Mouse (Mus musculus) frontal cortex, adult (tissue): ENCODE data around the gene Ubqln3.

Experiments
- ATAC-seq: cut with Nextera tagmentation; 2 replicates; pipeline ENCODE4 v1.9.2; 2017; ENCODE audit warnings: mild to moderate bottlenecking, moderate library complexity, mixed read lengths; ENCODE audit not compliant: low TSS enrichment

Ubqln3 gene

GRCm38 (mm10) chr7:104143179-104143578 lies at the start of gene Ubqln3:
Gene Ubqln3 (minus strand): TSS chr7:104143279.
- ATAC-seq, result no peak

- ATAC-seq, result 0 out of 2 replicates have a peak, but pooled peaks have one; percentile 27
These were observed 48.2 kb upstream of the Ubqln3 start for GRCm38 (mm10) chr7:104191275-104191674.

GRCm38 (mm10) chr7:104183292-104183691 lies 40.2 kb upstream of the Ubqln3 start, which contains the start of gene Olfr648:
Gene Olfr648 (minus strand): TSS chr7:104183392.
- no peak for ATAC-seq

- no peak for ATAC-seq
These were observed 36.0 kb upstream of the Ubqln3 start for GRCm38 (mm10) chr7:104179074-104179473.

- no peak for ATAC-seq
These were observed 35.5 kb upstream of the Ubqln3 start for GRCm38 (mm10) chr7:104178422-104179054.

- ATAC-seq, result no peak
These were observed 32.0 kb upstream of the Ubqln3 start for GRCm38 (mm10) chr7:104175085-104175484.

GRCm38 (mm10) chr7:104169634-104170204 lies 26.6 kb upstream of the Ubqln3 start:
- no peak for ATAC-seq

GRCm38 (mm10) chr7:104167105-104167504 lies 24.0 kb upstream of the Ubqln3 start:
- no peak for ATAC-seq

- no peak for ATAC-seq
These were observed 7.4 kb upstream of the Ubqln3 start, which contains the start of gene Ubqlnl for GRCm38 (mm10) chr7:104150456-104150855. Gene Ubqlnl (minus strand): TSS chr7:104150556.

- no peak for ATAC-seq
These were observed 5.8 kb downstream of the Ubqln3 start, which contains the start of gene Olfr643 for GRCm38 (mm10) chr7:104137305-104137704. Gene Olfr643 (minus strand): TSS chr7:104137405.

GRCm38 (mm10) chr7:104129726-104130125 lies 13.4 kb downstream of the Ubqln3 start, which contains the start of gene Ubqln5:
Gene Ubqln5 (minus strand): TSS chr7:104129826.
- ATAC-seq, result no peak

- no peak for ATAC-seq
These were observed 38.4 kb downstream of the Ubqln3 start, which contains the start of gene Olfr646 for GRCm38 (mm10) chr7:104104757-104104972. Gene Olfr646 (plus strand): TSS chr7:104104873.

GRCm38 (mm10) chr7:104103913-104104756 lies 38.9 kb downstream of the Ubqln3 start:
- ATAC-seq, result no peak
